Mouse (Mus musculus): ENCODE results near the gene 4921507P07Rik. TPM values are rescaled to one million over a fixed set of nuclear protein-coding genes. Genes with fewer than 3 reads are reported as not detected.

Gene 4921507P07Rik
- total RNA-seq, 2 experiments from 2014 or later = 1.6 to 2.0 TPM

Other genes with a start within 250 kb of the 4921507P07Rik start
- gene Osbpl3, start 140.4 kb downstream of the 4921507P07Rik start, total RNA-seq (2014; fragmentation: Nextera tagmentation) = 10.9 and 11.1 TPM in 2 replicates
- 11.5 and 16.4 TPM in 2 replicates for gene Osbpl3, start 140.4 kb downstream of the 4921507P07Rik start, total RNA-seq (2017)
- gene Cycs, start 30.1 kb downstream of the 4921507P07Rik start, total RNA-seq (2014; fragmentation: Nextera tagmentation) = 64.6 and 71.1 TPM in 2 replicates
- gene Cycs, start 30.1 kb downstream of the 4921507P07Rik start, total RNA-seq (2017) = 130 and 135 TPM in 2 replicates
- gene Npvf, start 57.8 kb upstream of the 4921507P07Rik start, total RNA-seq (2014; fragmentation: Nextera tagmentation) = not detected in 2 replicates
- not detected in 2 replicates for gene Npvf, start 57.8 kb upstream of the 4921507P07Rik start, total RNA-seq (2017)